Mouse (Mus musculus): ENCODE results near the gene Plekhm3.

GRCm38 (mm10) chr1:64925594-64925993 lies 31.0 kb downstream of the Plekhm3 start:
- TF ChIP-seq CTCF (IDR thresholded peaks at IDR 0.05; ENCODE audit: borderline replicate concordance, extremely low read depth, insufficient read depth, insufficient read length) (no peak), POLR2A (IDR thresholded peaks at IDR 0.05; ENCODE audit: borderline replicate concordance, extremely low read depth, insufficient read depth, insufficient read length, poor library complexity, severe bottlenecking) (no peak)
